Mouse (Mus musculus) myocyte (in vitro differentiated cells): ENCODE measurements around the gene Kazn. TPM values are rescaled to one million over a fixed set of nuclear protein-coding genes. Genes with fewer than 3 reads are reported as not detected.

Experiments
- H3K27me3 ChIP-seq: one replicate; pipeline ENCODE4 v1.6.1; 2011; ENCODE audit not compliant: control insufficient read depth, insufficient read depth, insufficient read length
- H3K36me3 ChIP-seq: one replicate; pipeline ENCODE4 v1.6.1; 2011; ENCODE audit not compliant: control insufficient read depth, insufficient read depth
- H3K4me2 ChIP-seq: one replicate; pipeline ENCODE4 v1.6.1; 2011; ENCODE audit warnings: low read depth, control low read depth
- H3K4me3 ChIP-seq: one replicate; pipeline ENCODE4 v1.5.1; 2011; ENCODE audit warnings: mild to moderate bottlenecking, control low read depth, moderate library complexity
- H3K79me2 ChIP-seq: one replicate; pipeline ENCODE4 v1.6.1; 2011; ENCODE audit not compliant: control insufficient read depth, insufficient read depth
- H3ac ChIP-seq: one replicate; pipeline ENCODE4 v1.6.1; 2011; ENCODE audit not compliant: control insufficient read depth, insufficient read length
- CEBPB ChIP-seq: IDR thresholded peaks from 2 replicates; pipeline ENCODE4 v1.6.1; 2011; ENCODE audit warnings: mild to moderate bottlenecking, moderate library complexity; ENCODE audit not compliant: poor library complexity, insufficient read depth, severe bottlenecking
- E2F4 ChIP-seq: IDR thresholded peaks from one replicate; pipeline ENCODE4 v1.6.1; 2011; ENCODE audit warnings: mild to moderate bottlenecking, control low read depth, moderate library complexity; ENCODE audit not compliant: insufficient read depth
- MAX ChIP-seq: IDR thresholded peaks from one replicate; pipeline ENCODE4 v1.6.1; 2011; ENCODE audit warnings: low read depth, mild to moderate bottlenecking, control low read depth
- MYOD1 ChIP-seq, 3 experiments: IDR thresholded peaks; one replicate each; pipeline ENCODE4 v1.6.1; 2011; ENCODE audit warnings: control low read depth in 2 of 3, low read depth in 2 of 3, mild to moderate bottlenecking in 2 of 3, moderate library complexity in 1 of 3; ENCODE audit not compliant: insufficient read length in 2 of 3, control insufficient read depth in 1 of 3
- MYOG ChIP-seq, 3 experiments: IDR thresholded peaks; one replicate each; pipeline ENCODE4 v1.6.1; 2011; ENCODE audit warnings: control low read depth in 2 of 3, low read depth in 2 of 3, mild to moderate bottlenecking in 2 of 3; ENCODE audit not compliant: insufficient read length in 2 of 3, control insufficient read depth in 1 of 3, insufficient read depth in 1 of 3
- POLR2A ChIP-seq: IDR thresholded peaks from one replicate; pipeline ENCODE4 v1.6.1; 2011; ENCODE audit warnings: low read depth, mild to moderate bottlenecking, control low read depth, moderate library complexity; ENCODE audit not compliant: insufficient read length
- POLR2AphosphoS2 ChIP-seq: IDR thresholded peaks from one replicate; pipeline ENCODE4 v1.6.1; 2011; ENCODE audit warnings: low read depth, control low read depth; ENCODE audit not compliant: insufficient read length
- REST ChIP-seq: IDR thresholded peaks from one replicate; pipeline ENCODE4 v1.6.1; 2011; ENCODE audit warnings: mild to moderate bottlenecking, control low read depth, moderate library complexity; ENCODE audit not compliant: insufficient read depth, insufficient read length
- SRF ChIP-seq: IDR thresholded peaks from one replicate; pipeline ENCODE4 v1.6.1; 2011; ENCODE audit warnings: low read depth; ENCODE audit not compliant: control insufficient read depth, insufficient read length
- TCF12 ChIP-seq: IDR thresholded peaks from one replicate; pipeline ENCODE4 v1.6.1; 2011; ENCODE audit warnings: mild to moderate bottlenecking, control low read depth; ENCODE audit not compliant: poor library complexity, insufficient read depth, severe bottlenecking
- TCF3 ChIP-seq: IDR thresholded peaks from one replicate; pipeline ENCODE4 v1.6.1; 2011; ENCODE audit warnings: low read depth, control low read depth; ENCODE audit not compliant: insufficient read length
- USF1 ChIP-seq: IDR thresholded peaks from one replicate; pipeline ENCODE4 v1.6.1; 2011; ENCODE audit warnings: low read depth, mild to moderate bottlenecking, control low read depth, moderate library complexity
- polyA plus RNA-seq: library from polyadenylated mRNA; unstranded; fragments of >200 nt; fragmentation: generic; extraction: Trizol; gene quantifications from one replicate; pipeline ENCODE4 v1.2.1, GENCODE M21; 2012; ENCODE audit warnings: missing spikeins

Gene Kazn
- polyA plus RNA-seq, 1 experiment = not detected

GRCm38 (mm10) chr4:142264335-142264734, 25.1 kb upstream of the Kazn start:
- TF ChIP-seq SRF = no peak
- no peak for TF ChIP-seq TCF3
- no peak for TF ChIP-seq E2F4
- no peak for TF ChIP-seq TCF12
- no peak for TF ChIP-seq REST
- no peak for TF ChIP-seq CEBPB
- no peak for TF ChIP-seq MYOD1 (IDR thresholded peaks at IDR 0.05; ENCODE audit: control insufficient read depth in 1 of 3, insufficient read length in 2 of 3, low read depth in 2 of 3)
- no peak for TF ChIP-seq MAX
- TF ChIP-seq USF1 = no peak
- TF ChIP-seq POLR2A = no peak
- no peak for TF ChIP-seq POLR2AphosphoS2
- no peak for TF ChIP-seq MYOG (IDR thresholded peaks at IDR 0.05; ENCODE audit: control insufficient read depth in 1 of 3, insufficient read depth in 1 of 3, insufficient read length in 2 of 3, low read depth in 2 of 3)
- H3K4me2 ChIP-seq = no peak overlapping the region
- H3K4me3 ChIP-seq = no peak overlapping the region
- no peak overlapping the region for H3ac ChIP-seq
- H3K79me2 ChIP-seq = no peaks in the 10 kb centered on the region
- H3K36me3 ChIP-seq = no peaks in the 10 kb centered on the region
- H3K27me3 ChIP-seq = no peaks in the 10 kb centered on the region

GRCm38 (mm10) chr4:142261725-142262124, 22.5 kb upstream of the Kazn start:
- TF ChIP-seq CEBPB (no peak), E2F4 (no peak), MYOD1 (IDR thresholded peaks at IDR 0.05; ENCODE audit: control insufficient read depth in 1 of 3, insufficient read length in 2 of 3, low read depth in 2 of 3) (no peak), REST (no peak), POLR2AphosphoS2 (no peak)
- Histone ChIP-seq H3K79me2 (no peaks in the 10 kb centered on the region), H3K4me3 (no peak overlapping the region), H3K36me3 (no peaks in the 10 kb centered on the region), H3ac (no peak overlapping the region), H3K27me3 (no peaks in the 10 kb centered on the region), H3K4me2 (no peak overlapping the region)

GRCm38 (mm10) chr4:142258730-142259129, 19.5 kb upstream of the Kazn start:
- H3K4me3 ChIP-seq = no peak overlapping the region
- no peak overlapping the region for H3K4me2 ChIP-seq
- H3K36me3 ChIP-seq = no peaks in the 10 kb centered on the region
- H3K27me3 ChIP-seq = no peaks in the 10 kb centered on the region
- no peak for TF ChIP-seq CEBPB
- TF ChIP-seq POLR2A = no peak
- TF ChIP-seq MYOD1 (IDR thresholded peaks at IDR 0.05; ENCODE audit: control insufficient read depth in 1 of 3, insufficient read length in 2 of 3, low read depth in 2 of 3) = no peak
- TF ChIP-seq TCF12 = no peak
- TF ChIP-seq USF1 = no peak
- TF ChIP-seq REST = no peak
- no peak for TF ChIP-seq POLR2AphosphoS2
- no peak for TF ChIP-seq TCF3
- no peak for TF ChIP-seq MYOG (IDR thresholded peaks at IDR 0.05; ENCODE audit: control insufficient read depth in 1 of 3, insufficient read depth in 1 of 3, insufficient read length in 2 of 3, low read depth in 2 of 3)
- no peak for TF ChIP-seq SRF
- TF ChIP-seq E2F4 = no peak
- no peak for TF ChIP-seq MAX
- no peak overlapping the region for H3ac ChIP-seq
- H3K79me2 ChIP-seq = no peaks in the 10 kb centered on the region

GRCm38 (mm10) chr4:142254088-142254487, 14.9 kb upstream of the Kazn start:
- H3K27me3 ChIP-seq = no peaks in the 10 kb centered on the region
- no peak overlapping the region for H3K4me3 ChIP-seq
- no peak overlapping the region for H3K4me2 ChIP-seq
- no peaks in the 10 kb centered on the region for H3K79me2 ChIP-seq
- TF ChIP-seq E2F4 (no peak), MYOD1 (IDR thresholded peaks at IDR 0.05; ENCODE audit: control insufficient read depth in 1 of 3, insufficient read length in 2 of 3, low read depth in 2 of 3) (no peak), USF1 (no peak), POLR2AphosphoS2 (no peak), MYOG (IDR thresholded peaks at IDR 0.05; ENCODE audit: control insufficient read depth in 1 of 3, insufficient read depth in 1 of 3, insufficient read length in 2 of 3, low read depth in 2 of 3) (no peak), POLR2A (no peak), SRF (no peak), MAX (no peak), CEBPB (no peak), TCF12 (no peak), TCF3 (no peak), REST (no peak)
- H3K36me3 ChIP-seq = no peaks in the 10 kb centered on the region
- no peak overlapping the region for H3ac ChIP-seq
